Mouse (Mus musculus): ENCODE data around the gene Slfn9. TPM values are rescaled to one million over a fixed set of nuclear protein-coding genes. Genes with fewer than 3 reads are reported as not detected.
"Not testable (repeated sequence)": the region's sequence is repeated elsewhere in the genome, so short reads cannot be mapped to it uniquely, and the experiment has no call there.

Slfn9 gene
- polyA plus RNA-seq, 1 experiment from 2014 or later: 3.1 TPM

GRCm38 (mm10) chr11:83016093-83016492 lies 24.5 kb upstream of the Slfn9 start:
- Histone ChIP-seq H3K36me3 (ENCODE audit: control insufficient read depth, insufficient read depth, low read length) (no peaks in the 10 kb centered on the region), H3K9me3 (ENCODE audit: control insufficient read depth, low read length) (no peaks in the 10 kb centered on the region)

GRCm38 (mm10) chr11:83013356-83013755 lies 21.7 kb upstream of the Slfn9 start:
- ATAC-seq (ENCODE audit: low FRiP score, low TSS enrichment): no peak
- H3K4me2 ChIP-seq (ENCODE audit: low read length): no peak overlapping the region
- no peak overlapping the region for H3K4me3 ChIP-seq (replicated peaks; ENCODE audit: low read depth, low read length)
- no peak for DNase-seq
- H3K4me1 ChIP-seq (ENCODE audit: control insufficient read depth, insufficient read depth, low read length): no peaks in the 10 kb centered on the region
- no peak overlapping the region for H3K27ac ChIP-seq (replicated peaks; ENCODE audit: low read depth, low read length)
- no peak overlapping the region for H3K9ac ChIP-seq (replicated peaks; ENCODE audit: low read length)
- H3K36me3 ChIP-seq (ENCODE audit: control insufficient read depth, insufficient read depth, low read length): no peaks in the 10 kb centered on the region
- WGBS: 72% methylated on average over 1 of the region's 1 CpGs
- no peaks in the 10 kb centered on the region for H3K27me3 ChIP-seq (ENCODE audit: control insufficient read depth, insufficient read depth, low read length)
- no peaks in the 10 kb centered on the region for H3K9me3 ChIP-seq (ENCODE audit: control insufficient read depth, low read length)

More at GRCm38 (mm10) chr11:83016093-83016492, 24.5 kb upstream of the Slfn9 start:
- Histone ChIP-seq H3K4me3 (replicated peaks; ENCODE audit: low read depth, low read length) (no peak overlapping the region), H3K4me1 (ENCODE audit: control insufficient read depth, insufficient read depth, low read length) (no peaks in the 10 kb centered on the region), H3K4me2 (ENCODE audit: low read length) (no peak overlapping the region), H3K27me3 (ENCODE audit: control insufficient read depth, insufficient read depth, low read length) (no peaks in the 10 kb centered on the region), H3K27ac (replicated peaks; ENCODE audit: low read depth, low read length) (no peak overlapping the region), H3K9ac (replicated peaks; ENCODE audit: low read length) (no peak overlapping the region)
- DNase-seq: no peak
- no peak for ATAC-seq (ENCODE audit: low FRiP score, low TSS enrichment)

GRCm38 (mm10) chr11:82990612-82991385 lies 831 bp downstream of the Slfn9 start:
- not testable (repeated sequence) for H3K9ac ChIP-seq (replicated peaks; ENCODE audit: low read length); H3K36me3 ChIP-seq (ENCODE audit: control insufficient read depth, insufficient read depth, low read length); H3K27me3 ChIP-seq (ENCODE audit: control insufficient read depth, insufficient read depth, low read length); ATAC-seq (ENCODE audit: low FRiP score, low TSS enrichment); H3K9me3 ChIP-seq (ENCODE audit: control insufficient read depth, low read length); H3K27ac ChIP-seq (replicated peaks; ENCODE audit: low read depth, low read length); H3K4me1 ChIP-seq (ENCODE audit: control insufficient read depth, insufficient read depth, low read length)
- 13% methylated on average over 19 of the region's 19 CpGs for WGBS
- Histone ChIP-seq H3K4me2 (ENCODE audit: low read length) (peak overlapping the region; percentile 52), H3K4me3 (replicated peaks; ENCODE audit: low read depth, low read length) (peak overlapping the region; percentile 19)
- peak; percentile 61 for DNase-seq

- Histone ChIP-seq H3K4me3 (replicated peaks; ENCODE audit: low read depth, low read length) (no peak overlapping the region), H3K27ac (replicated peaks; ENCODE audit: low read depth, low read length) (no peak overlapping the region), H3K36me3 (ENCODE audit: control insufficient read depth, insufficient read depth, low read length) (no peaks in the 10 kb centered on the region), H3K27me3 (ENCODE audit: control insufficient read depth, insufficient read depth, low read length) (no peaks in the 10 kb centered on the region), H3K9me3 (ENCODE audit: control insufficient read depth, low read length) (no peaks in the 10 kb centered on the region), H3K4me1 (ENCODE audit: control insufficient read depth, insufficient read depth, low read length) (no peaks in the 10 kb centered on the region), H3K4me2 (ENCODE audit: low read length) (no peak overlapping the region), H3K9ac (replicated peaks; ENCODE audit: low read length) (no peak overlapping the region)
- ATAC-seq (ENCODE audit: low FRiP score, low TSS enrichment) (no peak), DNase-seq (no peak)
- WGBS: 35% methylated on average over 12 of the region's 12 CpGs
These were observed 2.3 kb downstream of the Slfn9 start for GRCm38 (mm10) chr11:82989357-82989756.

- Histone ChIP-seq H3K27me3 (ENCODE audit: control insufficient read depth, insufficient read depth, low read length) (no peaks in the 10 kb centered on the region), H3K4me1 (ENCODE audit: control insufficient read depth, insufficient read depth, low read length) (no peaks in the 10 kb centered on the region)
- WGBS: 90% methylated on average over 6 of the region's 6 CpGs
These were observed 4.0 kb downstream of the Slfn9 start for GRCm38 (mm10) chr11:82987621-82988020.

GRCm38 (mm10) chr11:82983193-82983592 lies 8.4 kb downstream of the Slfn9 start:
- DNase-seq: no peak
- H3K9me3 ChIP-seq (ENCODE audit: control insufficient read depth, low read length): no peaks in the 10 kb centered on the region
- H3K4me1 ChIP-seq (ENCODE audit: control insufficient read depth, insufficient read depth, low read length): no peaks in the 10 kb centered on the region
- H3K36me3 ChIP-seq (ENCODE audit: control insufficient read depth, insufficient read depth, low read length): no peaks in the 10 kb centered on the region
- no peaks in the 10 kb centered on the region for H3K27me3 ChIP-seq (ENCODE audit: control insufficient read depth, insufficient read depth, low read length)
- 82% methylated on average over 17 of the region's 17 CpGs for WGBS
- no peak overlapping the region for H3K27ac ChIP-seq (replicated peaks; ENCODE audit: low read depth, low read length)
- no peak overlapping the region for H3K4me2 ChIP-seq (ENCODE audit: low read length)
- H3K9ac ChIP-seq (replicated peaks; ENCODE audit: low read length): no peak overlapping the region
- no peak overlapping the region for H3K4me3 ChIP-seq (replicated peaks; ENCODE audit: low read depth, low read length)
- no peak for ATAC-seq (ENCODE audit: low FRiP score, low TSS enrichment)

More at GRCm38 (mm10) chr11:82987621-82988020, 4.0 kb downstream of the Slfn9 start:
- H3K4me2 ChIP-seq (ENCODE audit: low read length): no peak overlapping the region
- no peaks in the 10 kb centered on the region for H3K36me3 ChIP-seq (ENCODE audit: control insufficient read depth, insufficient read depth, low read length)
- H3K4me3 ChIP-seq (replicated peaks; ENCODE audit: low read depth, low read length): no peak overlapping the region
- ATAC-seq (ENCODE audit: low FRiP score, low TSS enrichment) (no peak), DNase-seq (no peak)
- H3K9me3 ChIP-seq (ENCODE audit: control insufficient read depth, low read length): no peaks in the 10 kb centered on the region
- no peak overlapping the region for H3K27ac ChIP-seq (replicated peaks; ENCODE audit: low read depth, low read length)
- no peak overlapping the region for H3K9ac ChIP-seq (replicated peaks; ENCODE audit: low read length)

- not testable (repeated sequence) for ATAC-seq (ENCODE audit: low FRiP score, low TSS enrichment); H3K36me3 ChIP-seq (ENCODE audit: control insufficient read depth, insufficient read depth, low read length); H3K27me3 ChIP-seq (ENCODE audit: control insufficient read depth, insufficient read depth, low read length); H3K9ac ChIP-seq (replicated peaks; ENCODE audit: low read length); H3K4me3 ChIP-seq (replicated peaks; ENCODE audit: low read depth, low read length); H3K9me3 ChIP-seq (ENCODE audit: control insufficient read depth, low read length); DNase-seq; H3K4me2 ChIP-seq (ENCODE audit: low read length); H3K27ac ChIP-seq (replicated peaks; ENCODE audit: low read depth, low read length); H3K4me1 ChIP-seq (ENCODE audit: control insufficient read depth, insufficient read depth, low read length)
- 93% methylated on average over 2 of the region's 2 CpGs for WGBS
These were observed 9.2 kb downstream of the Slfn9 start for GRCm38 (mm10) chr11:82982409-82982808.

GRCm38 (mm10) chr11:82973916-82974315 lies 17.7 kb downstream of the Slfn9 start:
- no peaks in the 10 kb centered on the region for H3K36me3 ChIP-seq (ENCODE audit: control insufficient read depth, insufficient read depth, low read length)
- no peak overlapping the region for H3K9ac ChIP-seq (replicated peaks; ENCODE audit: low read length)
- no peak overlapping the region for H3K4me2 ChIP-seq (ENCODE audit: low read length)
- H3K9me3 ChIP-seq (ENCODE audit: control insufficient read depth, low read length): no peaks in the 10 kb centered on the region
- 71% methylated on average over 5 of the region's 5 CpGs for WGBS
- no peak overlapping the region for H3K27ac ChIP-seq (replicated peaks; ENCODE audit: low read depth, low read length)
- DNase-seq (no peak), ATAC-seq (ENCODE audit: low FRiP score, low TSS enrichment) (no peak)
- no peak overlapping the region for H3K4me3 ChIP-seq (replicated peaks; ENCODE audit: low read depth, low read length)
- H3K4me1 ChIP-seq (ENCODE audit: control insufficient read depth, insufficient read depth, low read length): peaks cover 8% of the 10 kb centered on the region
- H3K27me3 ChIP-seq (ENCODE audit: control insufficient read depth, insufficient read depth, low read length): no peaks in the 10 kb centered on the region

- Histone ChIP-seq H3K27ac (replicated peaks; ENCODE audit: low read depth, low read length) (no peak overlapping the region), H3K4me3 (replicated peaks; ENCODE audit: low read depth, low read length) (peak overlapping the region; percentile 20), H3K9ac (replicated peaks; ENCODE audit: low read length) (peak overlapping the region; percentile 28; the same call in 1 of the 2 replicates), H3K9me3 (ENCODE audit: control insufficient read depth, low read length) (no peaks in the 10 kb centered on the region), H3K4me2 (ENCODE audit: low read length) (peak overlapping the region; percentile 49), H3K27me3 (ENCODE audit: control insufficient read depth, insufficient read depth, low read length) (no peaks in the 10 kb centered on the region), H3K4me1 (ENCODE audit: control insufficient read depth, insufficient read depth, low read length) (peaks cover 8% of the 10 kb centered on the region), H3K36me3 (ENCODE audit: control insufficient read depth, insufficient read depth, low read length) (no peaks in the 10 kb centered on the region)
- WGBS: 67% methylated on average over 11 of the region's 11 CpGs
- DNase-seq (no peak), ATAC-seq (ENCODE audit: low FRiP score, low TSS enrichment) (no peak)
These were observed 20.0 kb downstream of the Slfn9 start for GRCm38 (mm10) chr11:82971590-82971974.

All from midbrain, embryonic 14.5 days (tissue).